Mouse (Mus musculus): ENCODE data around the gene 6430550D23Rik. TPM values are rescaled to one million over a fixed set of nuclear protein-coding genes. Genes with fewer than 3 reads are reported as not detected.

Gene 6430550D23Rik
- 1.3 and 1.4 TPM in 2 replicates for polyA plus RNA-seq (2015; fragmentation: Nextera tagmentation; extraction: Ambion mirVana)

- Histone ChIP-seq H3K4me1 (0 out of 2 replicates have a peak, but pooled peaks cover 8% of the 10 kb centered on the region), H3K4me2 (peak within 1 kb of the TSS; percentile 77), H3K4me3 (replicated peaks) (peak within 1 kb of the TSS; percentile 98), H3K27me3 (replicated peaks) (no peaks in the 10 kb centered on the region), H3K9ac (peak within 1 kb of the TSS; percentile 71), H3K9me3 (no peaks in the 10 kb centered on the region), H3K36me3 (peaks cover 29% of the 10 kb centered on the region), H3K27ac (peak within 1 kb of the TSS; percentile 69)
- peak; percentile 100 for ATAC-seq (ENCODE audit: insufficient read depth, low FRiP score, low read depth)
- under 1% methylated on average over 45 of the region's 45 CpGs for WGBS
These were observed at the start of gene 6430550D23Rik, which contains the start of gene Ergic3 for GRCm38 (mm10) chr2:156007888-156008532. TSS of gene 6430550D23Rik (minus strand) at chr2:156007977. TSS of gene Ergic3 (plus strand) at chr2:156008045.

- ATAC-seq (ENCODE audit: insufficient read depth, low FRiP score, low read depth), result 0 out of 2 replicates have a peak, but pooled peaks have one; percentile 39
- no peaks in the 10 kb centered on the region for H3K9me3 ChIP-seq
- no peaks in the 10 kb centered on the region for H3K36me3 ChIP-seq
- WGBS, result 70% methylated on average over 9 of the region's 9 CpGs
- no peak within 1 kb of the TSS for H3K4me2 ChIP-seq
- no peak within 1 kb of the TSS for H3K4me3 ChIP-seq (replicated peaks)
- no peak within 1 kb of the TSS for H3K9ac ChIP-seq
- peaks cover 3% of the 10 kb centered on the region; the same call in 1 of the 2 replicates for H3K4me1 ChIP-seq
- H3K27ac ChIP-seq, result no peak within 1 kb of the TSS
- H3K27me3 ChIP-seq (replicated peaks), result no peaks in the 10 kb centered on the region
These were observed 45.0 kb upstream of the 6430550D23Rik start, which contains the start of gene Fer1l4 for GRCm38 (mm10) chr2:156052816-156053215. TSS of gene Fer1l4 (minus strand) at chr2:156052947.

- no peak for ATAC-seq (ENCODE audit: insufficient read depth, low FRiP score, low read depth)
- no peak overlapping the region for H3K9ac ChIP-seq
- H3K27me3 ChIP-seq (replicated peaks), result no peaks in the 10 kb centered on the region
- H3K4me2 ChIP-seq, result peak overlapping the region; percentile 35
- H3K27ac ChIP-seq, result no peak overlapping the region
- H3K9me3 ChIP-seq, result no peaks in the 10 kb centered on the region
- H3K4me3 ChIP-seq (replicated peaks), result no peak overlapping the region
- H3K36me3 ChIP-seq, result no peaks in the 10 kb centered on the region
- 9% methylated on average over 19 of the region's 19 CpGs for WGBS
- H3K4me1 ChIP-seq, result peaks cover 3% of the 10 kb centered on the region; the same call in 1 of the 2 replicates
These were observed 40.2 kb upstream of the 6430550D23Rik start for GRCm38 (mm10) chr2:156047929-156048328.

GRCm38 (mm10) chr2:156042903-156043302, 35.1 kb upstream of the 6430550D23Rik start:
- Histone ChIP-seq H3K4me1 (no peaks in the 10 kb centered on the region; the same call in 1 of the 2 replicates), H3K36me3 (no peaks in the 10 kb centered on the region), H3K9ac (no peak overlapping the region), H3K27ac (no peak overlapping the region), H3K27me3 (replicated peaks) (no peaks in the 10 kb centered on the region), H3K9me3 (no peaks in the 10 kb centered on the region), H3K4me3 (replicated peaks) (no peak overlapping the region), H3K4me2 (no peak overlapping the region)
- 82% methylated on average over 8 of the region's 8 CpGs for WGBS
- no peak for ATAC-seq (ENCODE audit: insufficient read depth, low FRiP score, low read depth)

GRCm38 (mm10) chr2:156039390-156039789, 31.6 kb upstream of the 6430550D23Rik start:
- peak; percentile 63 for ATAC-seq (ENCODE audit: insufficient read depth, low FRiP score, low read depth)
- Histone ChIP-seq H3K4me2 (no peak overlapping the region), H3K4me1 (no peaks in the 10 kb centered on the region; the same call in 1 of the 2 replicates), H3K9ac (no peak overlapping the region), H3K27me3 (replicated peaks) (no peaks in the 10 kb centered on the region), H3K9me3 (no peaks in the 10 kb centered on the region), H3K27ac (no peak overlapping the region; the same call in 1 of the 2 replicates), H3K4me3 (replicated peaks) (no peak overlapping the region), H3K36me3 (no peaks in the 10 kb centered on the region)
- WGBS, result 63% methylated on average over 3 of the region's 3 CpGs

- Histone ChIP-seq H3K9ac (no peak overlapping the region), H3K9me3 (no peaks in the 10 kb centered on the region)
- no peak for ATAC-seq (ENCODE audit: insufficient read depth, low FRiP score, low read depth)
These were observed 17.7 kb upstream of the 6430550D23Rik start for GRCm38 (mm10) chr2:156025482-156025881.

GRCm38 (mm10) chr2:156021765-156022164, 14.0 kb upstream of the 6430550D23Rik start:
- Histone ChIP-seq H3K9me3 (no peaks in the 10 kb centered on the region), H3K27me3 (replicated peaks) (no peaks in the 10 kb centered on the region), H3K4me3 (replicated peaks) (no peak overlapping the region), H3K4me1 (no peaks in the 10 kb centered on the region), H3K9ac (no peak overlapping the region), H3K4me2 (no peak overlapping the region), H3K27ac (no peak overlapping the region), H3K36me3 (peaks cover 20% of the 10 kb centered on the region)
- no peak for ATAC-seq (ENCODE audit: insufficient read depth, low FRiP score, low read depth)
- WGBS, result 85% methylated on average over 2 of the region's 2 CpGs

More at GRCm38 (mm10) chr2:156025482-156025881, 17.7 kb upstream of the 6430550D23Rik start:
- H3K4me2 ChIP-seq, result no peak overlapping the region
- H3K27ac ChIP-seq, result no peak overlapping the region
- no peaks in the 10 kb centered on the region for H3K4me1 ChIP-seq
- H3K27me3 ChIP-seq (replicated peaks), result no peaks in the 10 kb centered on the region
- no peak overlapping the region for H3K4me3 ChIP-seq (replicated peaks)
- no peaks in the 10 kb centered on the region for H3K36me3 ChIP-seq

GRCm38 (mm10) chr2:156021219-156021618, 13.4 kb upstream of the 6430550D23Rik start:
- no peak overlapping the region for H3K27ac ChIP-seq
- H3K36me3 ChIP-seq, result peaks cover 26% of the 10 kb centered on the region
- no peaks in the 10 kb centered on the region for H3K9me3 ChIP-seq
- H3K4me2 ChIP-seq, result no peak overlapping the region
- no peak overlapping the region for H3K4me3 ChIP-seq (replicated peaks)
- 81% methylated on average over 8 of the region's 8 CpGs for WGBS
- no peaks in the 10 kb centered on the region for H3K27me3 ChIP-seq (replicated peaks)
- no peaks in the 10 kb centered on the region for H3K4me1 ChIP-seq
- no peak overlapping the region for H3K9ac ChIP-seq
- no peak for ATAC-seq (ENCODE audit: insufficient read depth, low FRiP score, low read depth)

GRCm38 (mm10) chr2:156018106-156018505, 10.3 kb upstream of the 6430550D23Rik start:
- no peaks in the 10 kb centered on the region for H3K27me3 ChIP-seq (replicated peaks)
- no peaks in the 10 kb centered on the region for H3K9me3 ChIP-seq
- no peak overlapping the region for H3K27ac ChIP-seq
- ATAC-seq (ENCODE audit: insufficient read depth, low FRiP score, low read depth), result no peak
- no peak overlapping the region for H3K4me3 ChIP-seq (replicated peaks)
- H3K9ac ChIP-seq, result no peak overlapping the region
- H3K4me2 ChIP-seq, result no peak overlapping the region
- 79% methylated on average over 3 of the region's 3 CpGs for WGBS
- H3K4me1 ChIP-seq, result no peaks in the 10 kb centered on the region
- peaks cover 48% of the 10 kb centered on the region for H3K36me3 ChIP-seq

- no peak overlapping the region for H3K27ac ChIP-seq
- no peak overlapping the region for H3K9ac ChIP-seq
- no peaks in the 10 kb centered on the region for H3K27me3 ChIP-seq (replicated peaks)
- ATAC-seq (ENCODE audit: insufficient read depth, low FRiP score, low read depth), result no peak
- 0 out of 2 replicates have a peak, but pooled peaks cover 8% of the 10 kb centered on the region for H3K4me1 ChIP-seq
- no peak overlapping the region for H3K4me2 ChIP-seq
- no peaks in the 10 kb centered on the region for H3K9me3 ChIP-seq
- H3K4me3 ChIP-seq (replicated peaks), result no peak overlapping the region
- WGBS, result 96% methylated on average over 4 of the region's 4 CpGs
- H3K36me3 ChIP-seq, result peaks cover 6% of the 10 kb centered on the region; the same call in 1 of the 2 replicates
These were observed 2.4 kb downstream of the 6430550D23Rik start for GRCm38 (mm10) chr2:156005393-156005792.

- 72% methylated on average over 14 of the region's 14 CpGs for WGBS
- Histone ChIP-seq H3K9ac (no peak overlapping the region), H3K9me3 (no peaks in the 10 kb centered on the region), H3K27ac (no peak overlapping the region), H3K4me2 (no peak overlapping the region), H3K36me3 (peaks cover 76% of the 10 kb centered on the region), H3K4me1 (no peaks in the 10 kb centered on the region), H3K4me3 (replicated peaks) (no peak overlapping the region), H3K27me3 (replicated peaks) (no peaks in the 10 kb centered on the region)
- ATAC-seq (ENCODE audit: insufficient read depth, low FRiP score, low read depth), result peak; percentile 59
These were observed 15.9 kb downstream of the 6430550D23Rik start for GRCm38 (mm10) chr2:155991863-155992321.

GRCm38 (mm10) chr2:155991151-155991550, 16.6 kb downstream of the 6430550D23Rik start:
- no peak for ATAC-seq (ENCODE audit: insufficient read depth, low FRiP score, low read depth)
- Histone ChIP-seq H3K36me3 (peaks cover 73% of the 10 kb centered on the region), H3K4me2 (no peak overlapping the region), H3K9me3 (no peaks in the 10 kb centered on the region), H3K4me1 (no peaks in the 10 kb centered on the region), H3K9ac (no peak overlapping the region), H3K4me3 (replicated peaks) (no peak overlapping the region), H3K27me3 (replicated peaks) (no peaks in the 10 kb centered on the region), H3K27ac (no peak overlapping the region)
- 92% methylated on average over 10 of the region's 10 CpGs for WGBS

Data from stomach, embryonic 15.5 days (tissue).